Mouse (Mus musculus) hindbrain, embryonic 11.5 days (tissue): ENCODE data around the gene Celf2. TPM values are rescaled to one million over a fixed set of nuclear protein-coding genes. Genes with fewer than 3 reads are reported as not detected.
A peak's percentile ranks its signal among the peaks of the same experiment; 100 is the strongest.

ENCODE experiments used
- ATAC-seq: fragments of 200-750 bp; cut with Nextera tagmentation; 2 replicates; pipeline ENCODE4 v1.8.0; 2017; ENCODE audit warnings: mild to moderate bottlenecking, moderate TSS enrichment, moderate library complexity; ENCODE audit not compliant: low FRiP score
- DNase-seq: peaks from one replicate; pipeline ENCODE4 v3.0.0-alpha.2; 2015; ENCODE audit warnings: low spot score
- H3K27ac ChIP-seq: fragments of 300-500 bp; sonication (generic); 2 replicates; pipeline ENCODE4 v1.5.1; 2014; ENCODE audit warnings: mild to moderate bottlenecking, low read depth, low read length
- H3K27me3 ChIP-seq: fragments of 300-500 bp; sonication (generic); 2 replicates; pipeline ENCODE4 v1.6.1; 2014; ENCODE audit warnings: mild to moderate bottlenecking, low read length, moderate library complexity, mixed read lengths; ENCODE audit not compliant: control insufficient read depth, insufficient read depth
- H3K36me3 ChIP-seq: fragments of 300-500 bp; sonication (generic); 2 replicates; pipeline ENCODE4 v1.6.1; 2014; ENCODE audit warnings: mild to moderate bottlenecking, low read length, moderate library complexity, mixed read lengths; ENCODE audit not compliant: control insufficient read depth, insufficient read depth
- H3K4me1 ChIP-seq: fragments of 300-500 bp; sonication (generic); replicated peaks from 2 replicates; pipeline ENCODE4 v1.6.1; 2014; ENCODE audit warnings: low read length, mixed read lengths; ENCODE audit not compliant: control insufficient read depth, insufficient read depth
- H3K4me2 ChIP-seq: fragments of 300-500 bp; sonication (generic); replicated peaks from 2 replicates; pipeline ENCODE4 v1.6.1; 2014; ENCODE audit warnings: mild to moderate bottlenecking, low read depth, low read length
- H3K4me3 ChIP-seq: fragments of 300-500 bp; sonication (generic); 2 replicates; pipeline ENCODE4 v1.5.1; 2014; ENCODE audit warnings: low read depth, low read length
- H3K9ac ChIP-seq: fragments of 300-500 bp; sonication (generic); 2 replicates; pipeline ENCODE4 v1.6.1; 2014; ENCODE audit warnings: low read depth, low read length
- H3K9me3 ChIP-seq: fragments of 300-500 bp; sonication (generic); 2 replicates; pipeline ENCODE4 v1.6.1; 2016; ENCODE audit warnings: low read length; ENCODE audit not compliant: control insufficient read depth
- WGBS: fragments of 180-500 bp; shearing (Covaris S2); extraction: QIAGEN DNeasy Blood & Tissue Kit; methylation state at CpG from one replicate; pipeline ENCODE4 v1.1.7; 2014; 5-methylcytosine and 5-hydroxymethylcytosine counted together
- polyA plus RNA-seq: library from polyadenylated mRNA; unstranded; fragments of >200 nt; fragmentation: Nextera tagmentation; extraction: Ambion mirVana; gene quantifications from 2 replicates; pipeline ENCODE4 v1.2.1, GENCODE M21; 2014

Gene Celf2
- polyA plus RNA-seq, 1 experiment from 2014 or later: 82.4 TPM

- 33% methylated on average over 14 of the region's 14 CpGs for WGBS
- H3K9ac ChIP-seq: peak overlapping the region; percentile 50; the same call in 1 of the 2 replicates
Observed at GRCm38 (mm10) chr2:6546462-6547138, 962.8 kb downstream of the Celf2 start.

GRCm38 (mm10) chr2:6545127-6545931 is 964.0 kb downstream of the Celf2 start:
- H3K9me3 ChIP-seq: no peaks in the 10 kb centered on the region
- 45% methylated on average over 10 of the region's 10 CpGs for WGBS

More at GRCm38 (mm10) chr2:6546462-6547138, 962.8 kb downstream of the Celf2 start:
- Histone ChIP-seq H3K9me3 (no peaks in the 10 kb centered on the region), H3K27me3 (no peaks in the 10 kb centered on the region), H3K27ac (peak overlapping the region; percentile 92), H3K4me3 (no peak overlapping the region), H3K4me1 (0 out of 2 replicates have a peak, but pooled peaks cover 4% of the 10 kb centered on the region), H3K4me2 (no peak overlapping the region), H3K36me3 (no peaks in the 10 kb centered on the region)
- ATAC-seq: peak; percentile 81
- DNase-seq: peak; percentile 23

GRCm38 (mm10) chr2:6543650-6544049 is 965.7 kb downstream of the Celf2 start:
- Histone ChIP-seq H3K9me3 (no peaks in the 10 kb centered on the region), H3K4me2 (no peak overlapping the region), H3K36me3 (no peaks in the 10 kb centered on the region), H3K4me1 (0 out of 2 replicates have a peak, but pooled peaks cover 4% of the 10 kb centered on the region), H3K9ac (no peak overlapping the region), H3K4me3 (no peak overlapping the region), H3K27me3 (no peaks in the 10 kb centered on the region), H3K27ac (no peak overlapping the region)
- ATAC-seq (no peak), DNase-seq (no peak)
- WGBS: 88% methylated on average over 5 of the region's 5 CpGs

More at GRCm38 (mm10) chr2:6545127-6545931, 964.0 kb downstream of the Celf2 start:
- Histone ChIP-seq H3K36me3 (no peaks in the 10 kb centered on the region), H3K27me3 (no peaks in the 10 kb centered on the region), H3K4me3 (no peak overlapping the region), H3K27ac (0 out of 2 replicates have a peak overlapping the region, but pooled peaks have one; percentile 18), H3K4me2 (no peak overlapping the region), H3K9ac (no peak overlapping the region), H3K4me1 (0 out of 2 replicates have a peak, but pooled peaks cover 4% of the 10 kb centered on the region)
- ATAC-seq (peak; percentile 10; the same call in 1 of the 2 replicates), DNase-seq (peak; percentile 27)

- Histone ChIP-seq H3K4me1 (0 out of 2 replicates have a peak, but pooled peaks cover 3% of the 10 kb centered on the region), H3K9ac (no peak overlapping the region), H3K9me3 (no peaks in the 10 kb centered on the region), H3K4me3 (no peak overlapping the region), H3K36me3 (no peaks in the 10 kb centered on the region), H3K27ac (no peak overlapping the region), H3K4me2 (no peak overlapping the region), H3K27me3 (no peaks in the 10 kb centered on the region)
- 90% methylated on average over 12 of the region's 12 CpGs for whole genome bisulfite sequencing
- no peak for DNase-seq
- ATAC-seq: no peak
Observed at GRCm38 (mm10) chr2:6542556-6543180, 966.7 kb downstream of the Celf2 start.

GRCm38 (mm10) chr2:6540825-6541224 is 968.5 kb downstream of the Celf2 start:
- H3K4me2 ChIP-seq: no peak overlapping the region
- H3K27ac ChIP-seq: no peak overlapping the region
- H3K27me3 ChIP-seq: no peaks in the 10 kb centered on the region
- H3K4me1 ChIP-seq: no peaks in the 10 kb centered on the region
- H3K4me3 ChIP-seq: no peak overlapping the region
- no peak for DNase-seq
- H3K36me3 ChIP-seq: no peaks in the 10 kb centered on the region
- WGBS: 86% methylated on average over 5 of the region's 6 CpGs
- no peak overlapping the region for H3K9ac ChIP-seq
- no peaks in the 10 kb centered on the region for H3K9me3 ChIP-seq
- no peak for ATAC-seq

- Histone ChIP-seq H3K27ac (no peak overlapping the region), H3K4me1 (no peaks in the 10 kb centered on the region), H3K4me3 (no peak overlapping the region), H3K4me2 (no peak overlapping the region), H3K9me3 (no peaks in the 10 kb centered on the region), H3K27me3 (no peaks in the 10 kb centered on the region), H3K9ac (no peak overlapping the region), H3K36me3 (no peaks in the 10 kb centered on the region)
- no peak for ATAC-seq
- no peak for DNase-seq
- WGBS: 84% methylated on average over 11 of the region's 11 CpGs
Observed at GRCm38 (mm10) chr2:6540092-6540491, 969.3 kb downstream of the Celf2 start.

- WGBS: 93% methylated on average over 2 of the region's 2 CpGs
- no peak for DNase-seq
- Histone ChIP-seq H3K27ac (no peak overlapping the region), H3K4me1 (no peaks in the 10 kb centered on the region), H3K4me3 (no peak overlapping the region), H3K36me3 (no peaks in the 10 kb centered on the region), H3K9ac (no peak overlapping the region), H3K9me3 (no peaks in the 10 kb centered on the region), H3K4me2 (no peak overlapping the region), H3K27me3 (no peaks in the 10 kb centered on the region)
- ATAC-seq: no peak
Observed at GRCm38 (mm10) chr2:6538500-6538899, 970.9 kb downstream of the Celf2 start.

- H3K27me3 ChIP-seq: no peaks in the 10 kb centered on the region
- H3K27ac ChIP-seq: no peak overlapping the region
- DNase-seq: no peak
- no peak overlapping the region for H3K4me2 ChIP-seq
- H3K9me3 ChIP-seq: no peaks in the 10 kb centered on the region
- no peaks in the 10 kb centered on the region for H3K36me3 ChIP-seq
- no peaks in the 10 kb centered on the region for H3K4me1 ChIP-seq
- ATAC-seq: no peak
- H3K9ac ChIP-seq: no peak overlapping the region
- H3K4me3 ChIP-seq: no peak overlapping the region
Observed at GRCm38 (mm10) chr2:6538031-6538430, 971.3 kb downstream of the Celf2 start.
